ENCODE assay signal across 10 mouse cellular contexts in the genomic region with DNA sequence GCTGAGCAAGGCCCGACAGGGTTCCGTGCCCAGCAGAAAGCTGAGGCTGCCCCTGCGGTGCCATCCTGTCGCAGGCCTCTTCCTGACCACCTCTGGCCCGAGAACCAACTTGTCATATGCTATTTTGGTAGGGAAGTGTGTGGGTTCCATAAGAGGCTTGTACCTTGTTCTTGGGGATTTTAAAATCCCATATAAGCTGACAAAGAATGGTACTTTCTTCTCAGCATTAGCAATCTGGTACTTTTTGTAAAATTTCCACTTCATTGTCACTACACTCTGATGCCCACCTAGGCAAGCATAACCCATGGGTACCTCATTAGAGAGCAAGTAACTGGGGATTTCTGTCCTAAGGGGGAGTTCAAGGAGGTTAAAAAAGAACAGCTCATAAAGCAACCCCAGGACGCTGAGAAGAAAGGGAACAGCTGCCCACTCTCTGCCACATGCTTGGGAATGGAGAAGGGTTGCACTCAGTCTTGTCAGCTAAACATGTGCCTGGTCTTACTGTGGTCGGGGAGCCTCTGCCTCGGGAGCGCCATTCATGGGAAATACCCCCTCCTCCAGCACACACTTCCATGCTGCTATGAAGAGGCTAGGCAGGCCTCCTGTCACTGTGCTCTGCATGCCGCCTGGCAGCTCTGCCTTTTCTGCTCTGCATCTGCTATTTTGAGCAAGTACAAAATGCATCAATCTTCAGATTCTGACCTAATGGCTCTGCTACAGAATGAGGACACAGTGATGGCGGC. TPM values are rescaled to one million over a fixed set of nuclear protein-coding genes. Genes with fewer than 3 reads are reported as not detected.
DNase-seq lines count a peak whose midpoint lies in the region; ATAC-seq lines count a peak whose summit lies in the region.
"Had no signal": no experiment of that assay in that cellular context is flagged by ENCODE, and none has a peak within 500 bp of the region (broad histone marks: within the 10 kb centered on the region; RNA-seq: fewer than 3 reads in every experiment).

No protein-coding gene starts in this region.

- peaks cover 28% of the 10 kb centered on the region for H3K4me1 ChIP-seq in heart, embryonic 15.5 days (replicated peaks)
- H3K4me1 ChIP-seq in forebrain, embryonic 14.5 days (ENCODE audit: control insufficient read depth, insufficient read depth, low read length): peaks cover 25% of the 10 kb centered on the region
- H3K4me1 ChIP-seq in midbrain, embryonic 12.5 days: peaks cover 30% of the 10 kb centered on the region

- no peak overlapping the region for H3K4me3 ChIP-seq in heart, embryonic 15.5 days
- no peak overlapping the region for H3K4me3 ChIP-seq in forebrain, embryonic 14.5 days (ENCODE audit: low read depth, low read length)
- H3K4me3 ChIP-seq in midbrain, embryonic 12.5 days: no peak overlapping the region

- no peaks in the 10 kb centered on the region for H3K36me3 ChIP-seq in heart, embryonic 15.5 days
- H3K36me3 ChIP-seq in forebrain, embryonic 14.5 days (ENCODE audit: control insufficient read depth, insufficient read depth, low read length): no peaks in the 10 kb centered on the region
- no peaks in the 10 kb centered on the region for H3K36me3 ChIP-seq in midbrain, embryonic 12.5 days

- no peak for DNase-seq in heart, adult 9 months (ENCODE audit: low spot score in 2 of 2)
- DNase-seq in brain, adult 2 months (ENCODE audit: low read depth, low spot score): peak; percentile 67
- DNase-seq in forebrain, embryonic 14.5 days (ENCODE audit: low spot score): peak; percentile 62
- no peak for DNase-seq in lung, postnatal 14 days
- no peak for DNase-seq in gastrocnemius, postnatal 4 days (ENCODE audit: low spot score in 2 of 2)
- no peak for DNase-seq in gastrocnemius, postnatal 25 days
- DNase-seq: lung, embryonic 14.5 days had no signal

- H3K27ac ChIP-seq in heart, embryonic 15.5 days: peak overlapping the region; percentile 58
- H3K27ac ChIP-seq in forebrain, embryonic 14.5 days (ENCODE audit: low read depth, low read length): peak overlapping the region; percentile 76
- H3K27ac ChIP-seq in midbrain, embryonic 12.5 days (replicated peaks): peak overlapping the region; percentile 7; the same call in 1 of the 2 replicates

- H3K4me2 ChIP-seq in heart, embryonic 15.5 days: peak overlapping the region; percentile 15
- H3K4me2 ChIP-seq in forebrain, embryonic 14.5 days (ENCODE audit: low read length): no peak overlapping the region
- no peak overlapping the region for H3K4me2 ChIP-seq in midbrain, embryonic 12.5 days (replicated peaks)
- H3K4me2 ChIP-seq: lung, embryonic 14.5 days had no signal

- 46% methylated on average over 11 of the region's 11 CpGs for WGBS in heart, embryonic 15.5 days
- WGBS in forebrain, embryonic 14.5 days: 50% methylated on average over 11 of the region's 11 CpGs
- WGBS in midbrain, embryonic 12.5 days: 63% methylated on average over 11 of the region's 11 CpGs

- H3K9ac ChIP-seq in heart, embryonic 15.5 days: 0 out of 2 replicates have a peak overlapping the region, but pooled peaks have one; percentile 14
- peak overlapping the region; percentile 29 for H3K9ac ChIP-seq in forebrain, embryonic 14.5 days (ENCODE audit: low read length)
- H3K9ac ChIP-seq in midbrain, embryonic 12.5 days (replicated peaks): no peak overlapping the region
- H3K9ac ChIP-seq: lung, embryonic 14.5 days had no signal

- ATAC-seq in heart, embryonic 15.5 days (replicated peaks; ENCODE audit: insufficient number of reproducible peaks, insufficient read depth, low FRiP score, low read depth): 0 out of 2 replicates have a peak, but pooled peaks have one; percentile 2
- ATAC-seq in forebrain, embryonic 14.5 days: peak; percentile 70
- no peak for ATAC-seq in midbrain, embryonic 12.5 days (ENCODE audit: low FRiP score, low read depth)
- ATAC-seq: activated CD4-positive, CD25-positive, alpha-beta regulatory T cell, adult 4 months had no signal

- H3K9me3 ChIP-seq in heart, embryonic 15.5 days (replicated peaks): no peaks in the 10 kb centered on the region
- H3K9me3 ChIP-seq in forebrain, embryonic 14.5 days (replicated peaks; ENCODE audit: control insufficient read depth, low read length): no peaks in the 10 kb centered on the region
- no peaks in the 10 kb centered on the region for H3K9me3 ChIP-seq in midbrain, embryonic 12.5 days

- H3K27me3 ChIP-seq in heart, embryonic 15.5 days: no peaks in the 10 kb centered on the region
- H3K27me3 ChIP-seq in forebrain, embryonic 14.5 days (replicated peaks; ENCODE audit: control insufficient read depth, insufficient read depth, low read length): no peaks in the 10 kb centered on the region
- 0 out of 2 replicates have a peak, but pooled peaks cover 7% of the 10 kb centered on the region for H3K27me3 ChIP-seq in midbrain, embryonic 12.5 days

RNA-seq across cellular contexts. Expression of a gene that starts 21.7 kb away (rescaled TPM):
- polyA plus RNA-seq in heart, embryonic 15.5 days (2015; fragmentation: Nextera tagmentation; extraction: Ambion mirVana): 0.37 and 0.90 TPM in 2 replicates
- polyA plus RNA-seq in forebrain, embryonic 14.5 days (2014; fragmentation: Nextera tagmentation; extraction: Ambion mirVana): 85.8 and 91.8 TPM in 2 replicates
- 58.8 and 70.8 TPM in 2 replicates for polyA plus RNA-seq in midbrain, embryonic 12.5 days (2016; fragmentation: Nextera tagmentation; extraction: Ambion mirVana)
- 10 to 100 TPM; 11.7 to 13.1 TPM for total RNA-seq in gastrocnemius, postnatal 4 days (2021)
- total RNA-seq in gastrocnemius, postnatal 25 days (2021): under 1 TPM; 0.36 to 0.75 TPM

Comparison
In these comparisons a context has a peak if more than half of its experiments do, and no peak if none do; other contexts are left out.
1. H3K27ac ChIP-seq: peak in every context shown above with its lines; median percentile 76 in forebrain, embryonic 14.5 days; 58 in heart, embryonic 15.5 days; 7 in midbrain, embryonic 12.5 days.
2. DNase-seq: peak in brain, adult 2 months (single experiment) and forebrain, embryonic 14.5 days (single experiment); none in heart, adult 9 months (0 of 2), lung, postnatal 14 days (single experiment), gastrocnemius, postnatal 4 days (0 of 2) and gastrocnemius, postnatal 25 days (single experiment).
3. RNA of a gene that starts 21.7 kb away (polyA plus RNA-seq): 85.8 to 91.8 TPM in forebrain, embryonic 14.5 days and 58.8 to 70.8 TPM in midbrain, embryonic 12.5 days; 0.37 to 0.90 TPM in heart, embryonic 15.5 days; every median in the first group is over 10 times any median in the second.